Mouse (Mus musculus): Measurements from ENCODE around the gene Ddx18.

Gene Ddx18

DNA sequence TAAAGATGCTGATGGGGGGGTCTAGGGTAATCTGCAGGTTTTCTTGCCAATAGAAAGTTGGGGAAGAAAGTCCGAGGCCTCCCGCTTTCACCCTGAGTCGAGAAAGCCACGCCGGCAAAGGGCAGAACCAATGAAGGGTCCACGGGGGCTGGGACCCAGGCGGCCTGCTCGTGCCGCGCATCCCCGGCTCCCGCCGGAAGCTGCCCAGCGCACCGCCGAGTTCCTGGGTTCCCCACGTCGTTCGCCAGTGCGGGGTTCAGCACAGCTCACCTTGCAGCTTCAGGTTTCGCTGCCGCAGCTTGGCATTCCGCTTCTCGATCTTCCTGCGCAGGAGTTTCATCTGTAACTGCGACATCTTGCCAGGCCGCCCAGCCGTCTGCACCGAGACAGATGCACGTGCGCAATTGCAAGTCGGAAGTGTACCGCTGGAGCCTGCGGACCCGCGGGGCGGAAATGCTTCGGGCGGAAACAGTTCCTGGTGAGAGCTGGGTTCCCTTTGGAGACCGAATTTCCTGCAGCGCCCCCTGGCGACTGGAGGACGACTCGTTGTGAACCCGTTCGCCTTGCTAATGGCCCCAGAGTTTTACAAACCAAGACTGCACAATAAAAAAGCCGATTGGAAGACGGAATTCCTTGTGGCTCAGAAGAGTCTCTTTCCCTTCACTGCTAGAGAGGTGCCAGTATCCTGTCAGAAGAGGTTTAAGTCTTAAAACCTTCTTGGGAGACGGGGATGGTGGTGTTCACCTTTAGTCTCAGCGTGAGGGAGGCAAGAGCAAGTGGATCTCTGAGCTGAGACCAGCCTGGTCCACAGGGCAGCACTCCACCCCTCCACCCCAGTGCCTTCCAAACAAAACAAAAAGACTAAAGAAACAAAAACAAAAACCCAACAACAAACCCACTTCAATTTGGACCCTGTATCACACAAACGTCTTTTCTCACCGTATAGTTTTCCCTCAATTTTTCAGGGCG is at the start of gene Ddx18:
Ddx18 (minus strand) TSS at position 469 of the 969 bp plus-strand sequence.
- DNase-seq = peak; percentile 99

DNA sequence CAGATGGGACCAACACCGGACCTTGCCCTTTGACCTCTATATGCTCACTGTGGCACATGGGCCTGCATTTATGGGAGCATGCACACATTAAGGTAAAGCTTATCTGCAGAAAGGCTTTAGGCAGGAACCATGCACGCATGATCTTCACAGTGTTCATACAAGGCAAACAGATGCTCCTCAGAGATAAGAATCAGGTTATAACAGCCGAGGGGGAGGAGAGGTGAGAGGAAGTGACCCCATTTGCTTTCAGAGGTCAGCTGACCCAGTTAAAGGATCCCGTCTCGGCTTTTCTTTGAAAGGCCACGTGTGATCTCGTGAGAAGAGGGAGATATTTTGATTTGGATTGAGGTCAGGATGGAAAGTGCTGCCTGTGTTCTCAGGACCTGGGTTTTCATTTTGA is 40.2 kb upstream of the Ddx18 start:
- no peak for DNase-seq

DNA sequence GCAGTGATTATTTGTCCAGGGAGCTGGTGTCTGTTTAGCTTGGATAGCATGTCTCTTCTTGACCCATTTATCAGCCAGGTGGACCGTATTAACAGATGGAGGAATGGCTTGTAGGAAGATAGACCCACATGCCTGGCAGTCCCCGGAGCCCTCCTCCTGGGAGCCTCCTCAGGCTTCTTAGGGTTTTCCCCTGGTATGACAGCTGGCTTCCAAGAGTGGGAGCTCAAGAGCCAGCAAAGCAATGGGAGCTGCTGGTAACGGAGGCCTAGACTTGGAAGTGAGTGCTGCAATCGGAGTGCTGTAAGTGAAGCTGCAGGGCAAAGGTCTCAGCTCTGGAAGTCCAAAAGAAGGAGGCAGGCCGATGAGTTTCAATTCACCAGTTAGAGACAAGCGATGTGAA is 37.3 kb upstream of the Ddx18 start:
- DNase-seq = peak; percentile 34 to 50

DNA sequence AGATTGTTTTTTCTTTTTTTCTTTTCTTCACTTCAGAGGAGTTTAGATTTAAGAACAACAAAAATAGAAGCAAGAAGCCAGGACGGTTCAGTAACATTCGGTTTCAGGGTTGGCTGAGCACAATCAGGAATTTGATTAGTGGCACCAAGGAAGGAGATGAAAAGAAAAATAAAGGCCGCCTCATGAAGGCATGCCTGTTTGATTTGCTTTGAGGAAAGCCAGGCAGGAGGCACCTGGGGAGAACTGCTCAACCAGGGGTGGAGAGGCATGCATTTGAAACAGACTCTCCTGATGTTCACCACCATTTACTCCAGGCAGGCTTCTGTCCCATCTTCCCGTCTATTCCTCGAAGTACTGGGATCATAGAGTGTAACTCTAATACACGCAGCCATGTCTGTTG is 34.1 kb upstream of the Ddx18 start:
- DNase-seq = peak in 1 of 2 experiments; percentile 8

DNA sequence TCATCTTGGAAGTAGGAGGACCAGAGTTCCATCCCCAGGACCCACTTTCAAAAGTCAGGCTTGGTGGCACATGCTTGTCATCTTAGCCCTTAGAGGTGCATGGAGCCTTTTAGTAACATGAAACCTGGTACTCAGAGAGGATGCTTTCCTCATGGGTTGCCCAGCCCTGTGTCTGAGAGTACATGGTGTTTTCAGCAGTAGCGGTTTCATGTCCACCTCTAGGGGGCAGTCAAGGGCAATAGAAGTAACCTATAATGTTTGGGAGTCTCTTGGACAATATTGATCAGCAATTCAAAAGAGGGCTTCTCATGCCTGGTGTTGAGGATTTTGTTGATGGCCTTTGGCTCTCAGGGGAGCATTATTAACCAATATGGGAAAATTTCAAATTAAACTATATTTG is 33.3 kb upstream of the Ddx18 start:
- DNase-seq = peak in 1 of 2 experiments; percentile 7

DNA sequence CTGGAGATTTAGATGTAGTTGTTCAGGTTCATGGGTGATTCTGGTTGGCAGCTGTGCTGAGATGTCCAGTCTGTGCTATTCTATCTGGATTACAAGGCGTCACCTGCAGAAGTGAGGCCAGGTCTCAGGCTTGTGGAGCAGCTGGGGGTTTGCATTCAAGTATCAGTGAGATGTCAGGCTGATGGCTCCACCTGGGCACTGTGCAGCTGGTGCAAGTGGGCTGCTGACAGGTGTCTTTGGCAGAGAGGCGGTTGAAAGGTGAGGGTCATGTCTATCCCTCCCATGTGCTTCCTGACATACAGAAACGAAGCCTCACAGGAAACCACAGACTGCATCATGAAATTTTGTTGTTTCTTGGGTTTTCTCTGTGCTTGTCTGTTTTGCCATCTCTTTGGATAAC is 30.6 kb upstream of the Ddx18 start:
- DNase-seq = no peak

DNA sequence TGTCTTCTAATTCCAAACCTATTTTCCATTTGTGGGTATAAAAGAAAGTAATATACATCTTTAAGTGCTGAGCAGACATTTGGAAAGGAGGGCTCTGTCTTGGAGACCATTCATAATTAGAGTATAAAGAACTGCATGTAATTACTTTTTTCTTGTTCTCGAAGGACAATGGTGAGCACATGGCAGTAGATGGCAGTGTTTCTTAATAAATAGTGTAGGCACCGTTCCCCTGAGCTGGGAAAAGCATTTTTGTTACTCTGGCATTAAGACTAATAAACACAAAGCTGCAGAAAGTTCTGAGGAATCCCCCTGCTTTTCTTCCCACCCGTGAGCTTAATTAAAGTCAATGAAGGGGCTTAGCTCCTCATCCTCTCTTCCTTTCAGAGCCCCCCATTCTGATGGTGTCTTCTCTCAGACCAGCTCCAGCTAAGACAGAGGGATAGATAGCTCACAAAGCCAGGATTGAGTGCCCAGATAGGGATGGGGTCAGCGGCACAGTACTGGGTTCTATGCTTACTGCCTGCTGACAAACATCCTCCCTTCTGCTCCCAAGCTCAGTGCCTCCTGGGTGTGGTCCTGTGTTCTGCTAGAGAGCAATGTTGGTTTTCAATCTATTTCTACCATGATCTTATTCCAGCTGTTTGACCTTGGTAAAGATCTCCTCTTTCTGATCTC is 29.3 kb upstream of the Ddx18 start:
- peak in 1 of 2 experiments; percentile 7 for DNase-seq

DNA sequence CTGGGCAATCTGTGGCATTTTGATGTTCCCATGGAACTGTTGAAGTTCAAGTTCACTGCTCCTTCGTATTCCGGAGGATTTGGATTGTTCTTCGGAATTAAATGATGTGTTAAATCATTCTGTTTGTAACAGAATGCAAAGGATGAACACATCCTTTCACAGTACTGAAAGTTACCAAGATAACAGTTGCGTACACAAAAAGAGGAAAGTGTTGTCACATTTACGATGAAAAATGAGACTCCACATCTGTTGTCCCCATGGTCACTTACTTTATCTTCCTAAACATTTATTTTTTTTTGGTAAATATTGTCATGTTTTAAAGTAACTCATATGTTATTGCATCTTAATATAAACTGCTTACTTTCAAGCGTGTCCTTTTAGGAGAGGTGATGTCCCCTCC is 17.0 kb upstream of the Ddx18 start:
- no peak for DNase-seq

DNA sequence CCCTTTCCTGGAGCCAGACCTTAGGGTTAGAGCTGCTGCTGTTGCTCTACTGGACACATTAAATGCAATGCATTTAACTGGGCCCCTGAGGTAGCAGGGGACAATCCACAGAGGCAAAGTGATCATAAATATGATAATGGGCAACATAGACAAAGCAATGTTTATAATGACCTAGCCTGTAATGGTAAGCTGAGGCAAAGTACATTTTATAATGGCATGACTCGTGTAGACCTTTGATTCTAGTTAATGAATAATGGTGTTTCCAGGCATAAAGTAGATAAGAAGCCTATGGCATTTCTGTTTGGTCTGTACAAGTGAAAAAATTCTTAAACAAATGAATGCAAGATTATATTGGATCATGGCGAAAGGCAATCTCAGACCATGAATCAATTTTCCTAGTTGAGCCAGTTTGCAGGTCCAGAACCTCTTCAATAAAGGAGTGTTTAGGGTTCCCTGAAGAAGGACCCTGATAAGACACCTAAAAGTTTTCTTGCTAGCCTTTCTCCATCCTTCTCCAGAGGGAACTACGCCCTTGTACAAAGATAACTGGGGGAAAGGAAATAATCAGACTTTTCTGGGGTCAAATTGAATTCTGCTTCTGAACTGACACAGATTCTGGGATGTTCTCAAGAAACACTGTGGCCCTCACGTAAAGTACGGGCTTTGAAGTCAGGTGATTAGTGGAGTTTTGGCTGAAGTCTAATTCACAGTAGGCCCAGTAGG is 13.5 kb upstream of the Ddx18 start:
- DNase-seq = no peak

DNA sequence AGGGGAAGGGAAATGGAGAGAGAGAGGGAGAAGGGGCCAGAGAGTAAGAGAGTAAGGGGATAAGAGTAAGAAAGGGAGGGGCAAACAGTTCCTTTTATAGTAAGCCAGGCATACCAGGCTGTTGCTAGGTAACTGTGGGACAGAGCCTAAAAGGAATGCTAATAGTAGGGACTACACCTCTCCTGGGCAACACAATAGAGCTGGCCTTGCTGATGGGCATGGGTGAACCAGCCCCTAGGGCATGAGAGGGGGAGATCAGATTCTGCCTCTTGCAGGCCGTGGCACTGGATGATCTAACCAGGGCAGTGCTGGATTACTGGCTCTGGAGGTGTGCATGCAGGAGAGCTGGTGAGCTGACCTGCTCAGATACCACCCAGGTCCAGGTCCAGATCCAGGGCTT is 9.7 kb upstream of the Ddx18 start:
- no peak for DNase-seq

DNA sequence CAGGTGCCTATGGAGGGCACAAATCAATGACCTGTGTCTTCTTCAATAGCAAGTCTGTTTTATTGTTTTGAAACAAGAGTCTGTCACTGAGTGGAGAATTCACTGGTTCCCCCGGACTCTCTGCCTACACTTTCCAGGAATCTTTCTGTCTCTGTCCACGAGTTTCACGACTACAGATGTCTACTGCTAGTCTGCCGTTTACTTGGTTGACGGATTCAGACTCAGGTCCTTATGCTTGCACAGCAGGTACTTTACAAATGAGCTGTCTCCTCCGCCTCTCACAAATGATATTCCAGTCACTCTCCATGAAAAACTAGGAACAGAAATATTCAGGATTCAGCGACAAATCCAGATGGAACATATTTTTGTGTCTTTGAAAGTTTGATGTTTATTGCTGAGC is 2.7 kb upstream of the Ddx18 start:
- DNase-seq = no peak

DNA sequence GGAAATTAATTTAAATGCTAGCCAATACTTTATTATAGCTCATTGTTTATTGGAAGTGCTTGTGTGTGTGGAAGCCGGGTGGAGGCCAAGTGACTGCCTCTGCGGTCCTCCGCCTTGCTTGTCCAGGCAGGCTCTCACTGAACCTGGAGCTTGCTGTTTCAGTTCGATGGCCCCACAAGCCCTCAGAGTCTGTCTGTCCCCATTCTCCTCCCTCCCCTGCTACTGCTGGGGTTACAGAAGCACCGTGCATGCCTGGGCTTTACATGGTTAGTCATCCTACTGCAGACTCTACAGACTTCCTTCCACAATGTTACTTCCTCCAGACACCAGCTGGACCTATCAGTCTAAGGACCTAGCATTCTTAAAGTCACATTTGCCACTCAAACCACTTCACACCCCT is 9.9 kb downstream of the Ddx18 start:
- DNase-seq = no peak

DNA sequence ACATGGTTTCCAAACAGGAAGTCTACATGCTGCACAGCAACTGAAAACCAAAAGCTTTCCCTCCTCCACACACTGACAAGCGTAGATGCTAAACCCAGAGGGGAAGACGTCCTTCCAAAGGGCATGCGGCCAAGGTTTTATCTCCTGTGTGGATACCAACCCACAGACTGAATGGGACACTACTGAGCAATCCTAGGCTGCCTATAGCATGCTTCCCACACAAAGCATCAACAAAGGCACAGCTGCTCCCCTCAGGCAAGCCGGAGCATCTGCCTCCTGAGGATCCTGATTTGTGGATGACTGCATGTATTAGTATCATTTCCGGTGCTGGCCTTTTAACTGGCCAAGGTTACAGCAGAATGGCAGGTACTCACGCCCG is 16.3 kb downstream of the Ddx18 start:
- DNase-seq = no peak

DNA sequence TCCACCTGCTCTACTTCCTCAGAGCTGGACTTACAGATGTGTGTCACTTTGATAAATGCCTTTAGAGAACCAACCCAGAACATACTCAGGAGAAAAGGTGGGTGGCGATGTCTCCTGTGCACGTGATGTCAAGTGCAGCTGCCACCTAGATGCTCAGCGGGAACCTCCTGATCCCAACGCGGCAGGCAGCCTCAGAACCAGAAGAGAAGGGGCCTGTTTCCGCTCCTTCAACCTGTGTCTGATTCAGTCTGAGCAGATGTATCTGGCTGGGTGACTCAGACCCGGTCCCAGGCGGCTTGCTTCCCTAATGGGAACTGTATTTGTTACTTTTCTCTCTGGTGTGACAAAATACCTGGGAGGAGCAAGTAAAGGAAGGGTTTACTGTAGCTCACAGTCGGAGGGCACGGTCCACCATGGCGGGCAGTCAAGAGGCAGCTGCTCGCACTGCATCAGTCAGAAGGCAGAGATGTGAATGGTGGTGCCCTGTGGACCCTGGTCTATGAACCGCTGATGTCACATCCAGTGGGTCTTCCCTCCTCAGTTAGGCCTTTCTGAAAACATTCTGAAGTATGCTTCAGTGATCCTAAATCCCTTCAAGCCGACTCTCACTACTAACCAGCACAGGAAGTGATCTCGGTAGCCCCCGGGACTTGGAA is 16.9 kb downstream of the Ddx18 start:
- DNase-seq = no peak

DNA sequence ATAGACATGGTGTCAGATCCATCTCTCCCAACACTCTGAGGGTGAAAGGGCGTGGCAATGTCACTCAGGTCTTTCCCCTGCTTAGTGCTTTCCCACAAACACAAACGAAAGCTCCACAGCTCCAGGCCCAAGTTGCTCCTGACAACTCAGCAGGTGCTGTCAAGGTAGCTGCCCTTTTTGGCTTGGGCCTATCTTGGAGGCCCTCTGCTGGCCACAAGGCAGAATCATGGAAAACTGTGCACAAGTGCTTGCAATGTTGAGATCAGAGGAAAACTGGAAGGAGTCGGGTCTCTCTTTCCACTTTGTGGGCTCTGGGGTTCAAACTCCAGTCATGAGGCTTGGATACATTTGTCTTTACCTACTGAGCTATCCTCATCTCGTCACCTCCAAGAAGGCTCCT is 18.3 kb downstream of the Ddx18 start:
- DNase-seq = peak in 1 of 2 experiments; percentile 24

DNA sequence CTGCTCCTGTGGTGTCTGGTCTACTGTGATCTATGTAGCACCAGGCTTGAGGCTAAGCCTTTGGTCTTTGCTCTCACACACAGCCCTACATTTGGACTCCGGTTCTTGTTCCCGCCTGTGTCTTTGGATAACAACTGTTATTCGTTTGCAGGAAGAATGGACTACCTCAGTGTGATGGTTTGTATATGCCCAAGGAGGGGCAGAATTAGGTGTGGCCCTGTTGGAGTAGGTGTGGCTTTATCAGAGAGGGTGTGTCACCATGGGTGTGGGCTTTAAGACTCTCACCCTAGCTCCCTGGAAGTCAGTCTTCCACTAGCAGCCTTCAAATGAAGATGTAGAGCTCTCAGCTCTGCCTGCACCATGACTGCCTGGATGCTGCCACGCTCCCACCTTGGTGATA is 19.1 kb downstream of the Ddx18 start:
- DNase-seq = no peak

DNA sequence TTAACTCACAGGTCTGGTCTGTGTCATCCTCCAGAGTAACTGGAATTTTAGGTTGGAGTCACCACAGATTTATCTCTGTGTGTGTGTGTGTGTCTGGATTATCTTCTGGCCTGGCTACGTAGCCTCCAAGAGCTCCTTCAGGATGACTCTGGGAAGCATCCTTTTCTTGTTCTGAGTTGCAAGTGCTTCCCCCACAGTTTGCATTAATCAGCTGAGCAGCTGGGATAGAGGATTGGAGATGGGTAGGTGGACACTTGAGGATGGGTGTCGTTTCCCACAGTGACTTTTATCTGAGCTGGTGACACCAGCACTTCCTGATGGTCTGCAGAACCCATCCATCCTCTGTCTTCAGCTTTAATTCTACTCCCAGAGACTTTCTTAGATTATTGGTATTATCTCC is 20.9 kb downstream of the Ddx18 start:
- DNase-seq = no peak

DNA sequence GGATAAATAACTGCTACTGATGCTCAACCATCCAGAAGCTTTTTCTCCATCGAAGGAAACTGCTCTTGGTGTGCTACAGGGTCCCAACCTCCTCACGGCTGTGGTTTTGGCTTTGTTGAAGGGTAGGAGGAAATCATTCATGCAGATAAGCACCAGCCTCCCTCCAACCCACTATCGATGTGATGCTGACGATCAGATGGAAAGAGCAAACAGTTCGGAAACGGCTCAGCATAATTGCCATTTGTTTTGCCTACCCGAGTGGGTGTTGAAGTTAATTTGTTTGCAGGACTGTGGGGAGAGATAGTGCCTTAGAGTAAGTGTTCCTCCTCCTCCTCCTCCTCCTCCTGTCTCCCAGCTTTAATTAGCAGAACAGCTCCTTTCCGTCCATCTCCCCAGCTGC is 27.4 kb downstream of the Ddx18 start:
- no peak for DNase-seq

DNA sequence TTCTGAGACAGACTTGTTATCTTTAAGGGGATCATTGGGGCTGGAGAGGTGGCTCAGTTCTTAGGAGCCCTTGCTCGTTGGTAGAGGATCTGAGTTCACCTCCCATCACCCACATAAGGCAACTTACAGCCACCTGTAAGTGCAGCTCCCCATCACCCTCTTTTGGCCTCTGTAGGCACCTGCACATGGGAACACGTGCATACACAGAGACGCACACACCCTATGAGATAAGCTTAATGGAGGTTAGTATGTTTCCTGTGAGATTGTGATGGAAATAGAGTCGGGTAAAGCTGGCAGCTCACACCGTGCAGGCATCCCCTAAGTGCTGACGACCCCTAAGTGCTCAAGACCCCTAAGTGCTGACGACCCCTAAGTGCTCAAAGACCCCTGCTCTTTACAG is 36.4 kb downstream of the Ddx18 start:
- no peak for DNase-seq

DNA sequence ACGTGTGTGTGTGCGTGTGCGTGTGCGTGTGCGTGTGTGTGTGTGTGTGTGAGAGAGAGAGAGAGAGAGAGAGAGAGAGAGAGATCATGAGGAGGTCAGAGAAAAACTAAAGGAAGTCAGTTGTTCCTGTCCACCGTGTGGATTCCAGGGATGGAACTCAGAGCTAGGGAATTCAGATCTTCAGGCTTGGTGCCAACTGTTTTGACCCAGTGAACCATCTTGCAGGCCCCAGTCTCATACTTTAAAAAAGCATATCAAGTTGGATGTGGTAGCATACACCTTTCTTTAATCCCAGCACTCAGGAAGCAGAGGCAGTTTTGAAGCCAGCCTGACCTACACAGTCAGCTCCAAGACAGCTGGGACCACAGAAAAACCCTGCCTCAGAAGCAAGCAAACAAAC is 38.5 kb downstream of the Ddx18 start:
- no peak for DNase-seq

DNA sequence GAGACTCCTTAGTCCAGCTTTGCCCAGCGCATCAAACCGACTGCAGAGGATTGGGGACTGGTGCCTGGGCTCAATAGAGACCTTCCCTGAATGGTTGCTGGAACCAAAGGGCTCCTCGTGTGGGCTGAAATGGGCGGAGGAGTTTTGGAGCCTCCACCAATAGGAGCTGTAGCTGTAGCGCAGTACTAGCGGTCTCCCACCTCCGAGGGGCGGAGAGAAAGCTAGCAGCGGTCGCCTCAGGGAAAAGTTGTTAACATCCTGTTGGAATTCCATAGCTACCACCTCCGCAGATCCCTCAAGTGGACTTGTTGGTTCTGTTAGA is 39.4 kb downstream of the Ddx18 start, which contains the start of gene Htr5b:
Htr5b (minus strand) TSS at position 67 of the 322 bp plus-strand sequence.
- DNase-seq = peak; percentile 43 to 59

DNA sequence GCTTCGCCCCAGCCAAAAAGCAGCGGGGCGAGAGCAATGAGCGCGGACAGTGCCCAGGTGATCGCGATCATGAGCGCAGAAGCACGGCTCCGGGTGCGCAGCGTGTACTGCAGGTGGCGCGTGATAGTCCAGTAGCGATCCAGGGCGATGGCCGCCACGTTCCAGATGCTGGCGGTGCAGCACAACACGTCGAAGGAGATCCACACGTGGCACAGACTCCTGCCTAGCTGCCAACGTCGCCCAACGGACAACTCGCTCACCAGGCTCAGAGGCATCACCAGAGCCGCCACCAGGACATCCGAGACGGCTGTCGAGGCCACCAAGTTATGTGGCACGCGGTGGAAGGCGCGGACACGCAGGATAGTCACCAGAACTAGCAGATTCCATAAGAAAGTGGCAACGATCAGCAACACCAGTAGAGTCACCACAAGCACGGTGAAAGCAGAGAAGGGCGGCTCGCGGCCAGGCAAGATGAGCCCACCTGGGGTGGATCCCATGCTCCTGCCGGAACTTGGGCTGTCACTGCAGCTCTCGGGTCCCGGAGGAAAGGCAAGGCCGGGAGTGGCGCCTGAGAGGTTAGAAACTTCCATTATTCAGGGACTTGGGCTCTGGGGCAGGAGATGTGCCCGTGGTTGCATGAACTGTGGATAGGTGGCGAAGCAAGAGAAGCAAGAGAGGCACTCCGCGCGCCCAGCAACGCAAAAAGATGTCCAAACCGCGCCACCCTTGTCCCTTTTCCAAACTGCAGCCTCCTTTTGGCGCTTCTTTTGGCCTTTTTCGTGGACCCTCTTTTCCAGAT is 40.0 kb downstream of the Ddx18 start:
- DNase-seq = peak; percentile 12 to 19

All from kidney, postnatal 4 days (tissue).